Mouse (Mus musculus) spleen, adult 2 months (tissue): ENCODE results near the gene Stat5a.

Experiments
- CTCF ChIP-seq: fragments of 200-500 bp; IDR thresholded peaks from 2 replicates; pipeline ENCODE4 v1.5.1; 2011; ENCODE audit warnings: mild to moderate bottlenecking, inconsistent platforms; ENCODE audit not compliant: insufficient read depth, insufficient read length, insufficient replicate concordance; ENCODE audit errors: extremely low read depth
- POLR2A ChIP-seq: fragments of 200-500 bp; IDR thresholded peaks from 2 replicates; pipeline ENCODE4 v1.6.1; 2011; ENCODE audit warnings: low read depth, low read length, inconsistent platforms

DNA sequence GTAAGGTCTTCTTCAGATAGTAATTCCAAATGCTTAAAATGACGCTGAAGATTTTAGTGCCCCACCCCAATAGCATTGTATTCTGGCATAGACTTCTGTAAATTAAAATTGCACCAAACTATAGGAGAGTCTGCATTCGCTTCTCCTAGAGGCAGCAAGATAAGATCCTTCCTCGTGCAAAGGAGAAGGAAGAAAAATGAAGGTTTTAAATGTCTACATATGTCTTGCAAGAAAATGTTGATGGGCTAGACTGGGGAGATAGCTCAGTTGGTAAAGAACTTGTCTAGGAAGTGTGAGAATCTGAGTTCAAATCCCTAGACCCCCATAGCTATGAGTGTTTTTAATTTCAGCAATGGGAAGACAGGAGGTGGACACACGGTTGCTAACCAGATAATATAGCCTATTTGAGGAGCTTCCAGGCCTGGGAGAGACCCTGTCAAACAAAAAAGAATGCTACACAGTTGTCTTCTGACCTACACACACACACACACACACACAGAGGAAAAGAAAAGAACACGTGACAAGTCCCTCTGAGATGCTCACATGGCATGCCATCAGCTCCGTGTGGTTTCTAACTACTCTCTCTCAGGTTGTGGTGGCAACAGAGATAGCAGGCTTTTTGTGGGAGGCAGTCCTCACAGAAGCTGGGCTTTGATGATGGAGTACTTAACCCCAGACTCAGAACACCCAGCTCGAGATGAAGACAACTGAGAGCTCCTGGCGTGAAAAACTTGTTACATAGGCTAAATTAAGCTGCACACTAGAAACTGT lies 35.4 kb upstream of the Stat5a start:
- TF ChIP-seq CTCF = no peak
- TF ChIP-seq POLR2A = no peak
